Mouse (Mus musculus) left cerebral cortex, postnatal 36 days (tissue): Measurements from ENCODE around the gene Rho. TPM values are rescaled to one million over a fixed set of nuclear protein-coding genes. Genes with fewer than 3 reads are reported as not detected.

Source experiments
- DNase-seq, 2 experiments: peaks; one replicate each; pipeline ENCODE4 v3.0.0; 2021 to 2022; ENCODE audit warnings: low spot score in 2 of 2, mixed read lengths in 1 of 2
- intact Hi-C: fragments of 180-260 bp; cut with DNase I; formaldehyde crosslinking; loops from one replicate; pipeline ENCODE4 v1.15.1; 2025
- total RNA-seq, 2 experiments: library from RNA; stranded (reverse); gene quantifications; 2 replicates each; pipeline ENCODE4 v1.2.3; 2021

The Rho gene
- total RNA-seq, 2 experiments from 2014 or later, result 0.17 to 0.70 TPM

GRCm38 (mm10) chr6:115969952-115970351 is 38.4 kb downstream of the Rho start:
- intact Hi-C loops, result no loop called here
- no peak for DNase-seq

DNA sequence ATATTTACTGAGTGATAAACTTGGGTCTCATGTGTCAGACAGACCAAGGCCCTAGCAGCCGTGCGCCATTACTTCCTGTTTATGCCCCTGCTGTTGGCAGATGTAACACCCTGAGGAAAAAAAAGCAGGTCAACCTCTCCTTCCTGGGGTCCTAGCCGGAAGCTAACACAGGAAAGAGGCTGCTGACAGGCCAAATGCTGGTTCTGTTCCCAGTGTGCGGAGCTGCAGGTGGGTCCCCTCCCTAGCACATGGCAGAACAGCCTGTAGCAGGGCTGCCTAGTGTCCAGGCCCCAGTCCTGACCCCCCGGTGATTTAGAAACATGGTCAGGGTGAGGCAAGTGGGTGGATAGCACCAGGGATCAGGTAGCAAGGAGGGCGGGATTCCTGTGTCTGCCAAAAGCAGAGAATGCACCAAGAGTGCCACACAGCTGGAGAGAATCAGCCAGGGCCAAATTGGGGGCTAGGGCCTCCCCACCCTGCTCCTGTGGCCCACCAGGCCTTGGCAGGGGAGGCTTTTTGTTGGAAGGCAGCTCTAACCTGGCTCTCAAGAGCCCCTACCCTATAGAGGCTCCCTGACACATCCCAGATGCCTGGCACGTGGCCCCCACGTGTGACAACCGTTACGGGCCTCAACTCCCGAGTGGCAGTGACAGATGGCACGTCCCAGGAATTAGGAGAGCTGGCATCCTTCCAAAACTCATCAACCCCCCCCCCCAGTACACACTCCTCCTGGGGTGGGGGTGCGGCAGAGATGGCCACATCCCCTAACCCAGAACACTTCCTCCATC is 39.9 kb downstream of the Rho start:
- intact Hi-C loops, result no loop called here
- DNase-seq, result no peak

DNA sequence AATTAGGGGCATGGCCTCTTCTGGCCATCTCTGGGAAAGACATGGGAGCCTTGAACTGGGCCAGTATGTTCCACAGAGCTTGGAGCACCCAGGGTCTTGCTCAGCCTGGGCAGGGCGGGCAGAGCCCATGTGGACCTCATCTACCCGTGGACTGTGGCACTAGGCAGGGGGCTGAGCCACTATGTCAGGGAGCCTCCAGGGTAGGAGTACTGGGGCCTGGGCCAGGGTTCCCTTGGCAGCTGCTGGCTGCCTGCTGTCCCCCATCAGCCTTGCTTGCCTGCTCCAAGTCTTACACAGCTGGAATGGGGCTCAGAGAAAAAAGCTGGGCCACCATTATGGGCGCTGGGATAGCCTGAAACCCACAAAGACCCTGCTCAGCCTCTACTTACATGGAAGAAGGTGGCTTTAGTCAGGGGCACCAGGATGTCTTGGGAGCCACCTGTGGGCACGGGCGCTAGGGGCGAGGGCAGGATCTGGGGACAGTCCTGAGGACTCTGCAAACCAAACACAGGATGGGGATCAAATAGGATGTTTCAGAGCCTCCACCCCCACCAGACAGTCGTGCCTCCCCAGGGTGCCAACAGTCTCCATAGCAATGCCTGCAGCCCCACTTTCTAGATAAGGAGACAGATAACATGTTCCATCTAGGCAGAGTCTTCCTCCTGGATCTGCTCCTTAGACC is 40.7 kb downstream of the Rho start:
- intact Hi-C loops, result no loop called here
- DNase-seq, result no peak

GRCm38 (mm10) chr6:115973139-115973875 is 41.8 kb downstream of the Rho start:
- DNase-seq, result no peak
- intact Hi-C loops, result no loop called here

- DNase-seq, result no peak
- intact Hi-C loops, result no loop called here
Observed at GRCm38 (mm10) chr6:115973881-115974662, 42.5 kb downstream of the Rho start.

GRCm38 (mm10) chr6:115975606-115976005 is 44.1 kb downstream of the Rho start:
- no peak for DNase-seq
- intact Hi-C loops, result no loop called here

GRCm38 (mm10) chr6:115977810-115978209 is 46.3 kb downstream of the Rho start:
- no peak for DNase-seq
- intact Hi-C loops, result no loop called here

DNA sequence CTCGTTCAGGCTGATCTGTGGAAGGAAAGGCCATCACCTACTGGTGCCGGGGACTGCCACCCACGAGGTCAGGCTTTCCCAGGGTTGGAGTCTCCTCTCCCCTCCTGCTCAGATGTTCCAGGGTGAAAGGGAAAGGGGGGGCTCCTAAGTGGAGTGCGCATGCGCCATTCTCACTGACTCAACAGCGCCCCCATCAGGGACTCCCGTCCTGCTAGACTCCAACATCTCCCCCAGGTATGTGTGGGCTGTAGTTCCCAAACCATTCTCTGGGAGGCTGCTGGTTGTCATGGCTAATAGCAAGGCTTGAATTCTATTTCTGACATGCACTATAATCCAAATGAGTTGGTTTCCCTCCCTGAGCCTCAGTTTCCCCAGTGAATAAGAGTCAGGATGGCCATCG is 47.0 kb downstream of the Rho start:
- intact Hi-C loops, result no loop called here
- DNase-seq, result no peak

DNA sequence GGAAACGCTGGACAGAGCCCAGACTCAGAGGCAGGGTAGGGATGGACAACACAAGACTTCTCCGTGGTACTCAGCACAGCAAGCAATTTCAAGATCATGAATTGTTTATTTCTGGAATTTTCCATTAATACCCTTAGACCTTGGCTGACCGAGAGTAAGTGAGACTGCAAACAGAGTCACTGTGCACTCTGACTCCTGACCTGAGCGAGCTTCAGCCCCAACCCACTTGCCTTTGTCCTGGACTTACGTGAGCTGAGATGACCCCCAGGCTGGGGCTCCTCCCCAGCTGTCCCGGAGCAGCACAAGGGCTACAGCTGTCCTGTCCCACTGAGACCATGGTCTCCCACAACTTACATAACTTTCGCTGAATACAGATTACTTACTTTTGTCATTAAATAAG is 51.3 kb downstream of the Rho start:
- intact Hi-C loops, result no loop called here
- no peak for DNase-seq

DNA sequence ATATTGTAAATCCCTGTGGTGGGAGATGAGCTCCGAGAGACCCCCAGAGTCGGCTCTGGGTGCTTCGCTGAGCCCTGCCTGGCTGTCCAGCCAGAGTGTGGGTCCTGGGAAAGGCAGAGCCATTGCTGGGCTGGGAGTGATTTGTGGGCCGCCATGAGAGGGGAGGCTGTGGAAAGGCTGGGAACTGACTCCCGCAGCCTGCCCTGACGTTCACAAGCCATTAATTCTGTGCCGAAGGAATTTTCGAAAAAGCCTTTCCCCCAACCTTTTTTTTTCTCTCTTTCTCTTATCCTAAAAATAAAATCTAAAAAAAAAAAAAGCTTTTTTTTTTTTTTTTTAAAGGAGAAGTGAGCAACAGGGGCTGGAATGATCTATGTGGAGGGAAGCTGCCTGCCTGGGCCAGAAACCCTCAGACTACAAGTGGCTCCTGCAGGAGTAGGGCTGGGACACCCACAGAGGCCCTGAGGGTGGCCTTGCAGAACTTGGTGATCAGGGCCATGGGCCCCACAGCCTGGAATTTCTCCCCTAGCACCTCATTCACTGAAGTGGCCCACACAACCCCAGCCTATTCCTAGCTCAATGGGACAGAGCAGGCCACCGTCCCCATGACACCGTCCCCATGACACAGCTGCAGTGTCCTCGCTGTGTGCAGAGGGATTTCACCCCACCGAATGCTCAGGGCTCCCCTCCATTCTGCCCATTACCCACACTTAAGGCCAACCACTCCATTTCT is 51.9 kb downstream of the Rho start:
- DNase-seq, result no peak
- intact Hi-C loops, result no loop called here

- intact Hi-C loops, result no loop called here
- no peak for DNase-seq
Observed at GRCm38 (mm10) chr6:115984580-115984979, 53.0 kb downstream of the Rho start.

- no peak for DNase-seq
- intact Hi-C loops, result no loop called here
Observed at GRCm38 (mm10) chr6:115985622-115986021, 54.1 kb downstream of the Rho start.

DNA sequence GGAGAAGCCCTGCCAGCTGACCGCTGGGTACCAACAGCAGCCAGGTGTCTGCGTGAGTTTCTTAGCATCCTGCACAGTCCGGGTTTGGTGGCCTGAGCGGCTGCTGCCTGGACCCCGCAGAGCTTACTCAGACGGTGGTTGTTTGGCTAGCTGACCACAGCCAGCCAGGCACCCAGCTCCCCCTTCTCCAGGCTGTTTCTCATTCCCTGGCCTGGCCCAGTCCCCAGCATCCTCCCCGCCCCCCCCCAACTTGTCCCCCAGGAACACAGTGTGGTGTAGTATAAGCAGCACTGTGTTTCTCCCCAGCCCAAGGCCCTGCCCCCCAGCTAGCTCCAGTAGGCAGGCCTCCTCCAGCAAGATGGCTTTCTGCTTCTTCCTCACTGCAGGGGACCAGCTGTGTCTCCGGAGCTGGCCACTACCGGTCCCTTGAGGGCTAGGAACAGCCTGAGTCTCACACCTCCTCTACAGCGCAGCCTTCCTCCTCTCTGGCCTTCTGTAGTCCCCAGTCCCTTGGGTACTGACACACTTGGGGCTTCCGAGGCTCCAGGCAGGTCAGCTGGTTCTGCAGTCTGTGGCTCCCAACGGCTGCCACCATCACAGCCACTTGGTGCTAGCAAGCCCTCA is 55.0 kb downstream of the Rho start:
- intact Hi-C loops, result no loop called here
- DNase-seq, result no peak

- intact Hi-C loops, result no loop called here
- no peak for DNase-seq
Observed at GRCm38 (mm10) chr6:115987096-115987747, 55.7 kb downstream of the Rho start.

GRCm38 (mm10) chr6:115989032-115989431 is 57.5 kb downstream of the Rho start:
- intact Hi-C loops, result no loop called here
- DNase-seq, result no peak

- peak; percentile 51 to 66 for DNase-seq
- intact Hi-C loops, result no loop called here
Observed at GRCm38 (mm10) chr6:115989607-115990006, 58.1 kb downstream of the Rho start.
